Mouse (Mus musculus) left cerebral cortex, postnatal 25 days (tissue): ENCODE measurements at regions not wholly inside any gene's neighbourhood (a gene's known extent, or its start where the extent isn't known, plus 50 kb on each side); places are given as distances from the start of the nearest gene placed in this dataset.

Experiments used
- DNase-seq, 2 experiments: peaks; one replicate each; pipeline ENCODE4 v3.0.0; 2022; ENCODE audit warnings: low spot score in 2 of 2, mixed read lengths in 1 of 2
- intact Hi-C: fragments of 180-260 bp; cut with DNase I; formaldehyde crosslinking; loops from one replicate; pipeline ENCODE4 v1.15.1; 2025

- intact Hi-C loops, result no loop called here
- peak in 1 of 2 experiments; percentile 40 for DNase-seq
Measured at GRCm38 (mm10) chr3:118248768-118249167, 313.2 kb upstream of the Dpyd start.

GRCm38 (mm10) chr3:118275917-118276316, 286.0 kb upstream of the Dpyd start:
- intact Hi-C loops, result no loop called here
- DNase-seq, result no peak

- intact Hi-C loops, result no loop called here
- peak; percentile 14 to 76 for DNase-seq
Measured at GRCm38 (mm10) chr3:118278274-118278673, 283.7 kb upstream of the Dpyd start.

GRCm38 (mm10) chr3:118286946-118287345, 275.0 kb upstream of the Dpyd start:
- intact Hi-C loops, result no loop called here
- no peak for DNase-seq

- intact Hi-C loops, result no loop called here
- peak in 1 of 2 experiments; percentile 3 for DNase-seq
Measured at GRCm38 (mm10) chr3:118325111-118325510, 236.8 kb upstream of the Dpyd start.

- no peak for DNase-seq
- intact Hi-C loops, result no loop called here
Measured at GRCm38 (mm10) chr3:118328237-118328636, 233.7 kb upstream of the Dpyd start.

- intact Hi-C loops, result no loop called here
- DNase-seq, result no peak
Measured at GRCm38 (mm10) chr3:118329132-118329674, 232.7 kb upstream of the Dpyd start.

- intact Hi-C loops, result no loop called here
- no peak for DNase-seq
Measured at GRCm38 (mm10) chr3:118331559-118331958, 230.4 kb upstream of the Dpyd start.

GRCm38 (mm10) chr3:118338716-118339115, 223.2 kb upstream of the Dpyd start:
- intact Hi-C loops, result no loop called here
- no peak for DNase-seq

- DNase-seq, result peak; percentile 6
- intact Hi-C loops, result no loop called here
Measured at GRCm38 (mm10) chr3:118361741-118362141, 200.2 kb upstream of the Dpyd start.
